Mouse (Mus musculus): ENCODE measurements around the gene Zup1.
A peak's percentile ranks its signal among the peaks of the same experiment; 100 is the strongest.
"Not testable (repeated sequence)": the region's sequence is repeated elsewhere in the genome, so short reads cannot be mapped to it uniquely, and the experiment has no call there.

Zup1 gene

DNA sequence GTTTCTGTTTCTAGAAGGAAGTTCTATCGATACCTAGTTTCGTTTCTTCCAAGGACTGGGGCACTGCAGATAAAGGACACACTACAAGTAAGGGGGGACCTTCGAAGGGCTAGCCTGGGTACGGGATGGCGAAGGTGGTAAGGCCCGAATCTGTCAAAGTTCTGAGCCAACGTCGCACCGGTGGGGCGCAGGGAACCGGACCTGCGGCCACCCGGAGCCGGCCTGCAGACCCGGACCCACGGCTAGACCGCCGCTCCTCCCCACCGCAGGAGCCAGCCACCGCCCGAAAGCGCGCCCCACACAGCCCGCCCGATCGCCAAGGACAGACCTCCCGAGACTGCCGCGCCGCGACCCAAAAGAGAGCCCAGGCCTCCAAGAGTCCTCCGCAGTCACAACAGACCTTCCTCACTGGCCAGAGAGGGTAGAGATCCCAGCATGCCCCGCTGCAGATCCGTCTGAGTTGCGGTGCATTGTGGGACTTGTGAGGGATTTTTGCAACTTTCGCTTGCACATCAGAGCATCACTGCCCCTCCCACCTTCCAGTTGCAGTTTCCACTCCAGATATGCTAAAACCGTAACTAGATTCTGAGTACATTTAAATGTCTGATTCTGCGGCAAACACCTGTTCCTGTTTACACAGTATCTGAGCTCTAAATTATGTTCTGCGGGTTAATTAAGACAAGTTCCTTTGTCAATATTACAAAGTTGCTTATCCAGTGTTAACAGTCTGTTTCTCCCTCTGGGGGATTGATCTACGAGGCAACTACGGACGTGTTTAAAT is at the start of gene Zup1:
Gene Zup1 (minus strand): TSS at position 467 of the 781 bp plus-strand sequence.
- DNase-seq (ENCODE audit: low spot score in 2 of 2) = peak; percentile 77

DNA sequence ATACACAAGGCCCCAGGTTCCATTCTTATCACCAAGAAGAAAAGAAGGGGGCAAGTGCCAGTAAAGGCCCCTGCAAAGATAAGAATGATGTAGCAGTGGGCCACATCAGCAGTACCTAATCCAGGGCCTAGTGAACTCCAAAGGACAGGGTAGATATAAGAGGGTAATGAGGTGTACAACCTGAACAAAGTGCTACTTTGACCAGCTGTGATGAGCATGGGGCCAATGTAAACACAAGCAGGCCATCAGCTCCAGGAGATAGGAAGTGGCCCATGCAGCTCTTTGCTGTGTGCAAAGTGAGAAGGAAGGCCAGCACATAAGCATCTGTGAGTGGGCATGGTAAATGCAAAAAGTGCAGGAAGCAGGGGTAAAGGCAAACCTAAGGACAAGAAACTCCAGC is 47.3 kb upstream of the Zup1 start:
- no peak for DNase-seq (ENCODE audit: low spot score in 2 of 2)

DNA sequence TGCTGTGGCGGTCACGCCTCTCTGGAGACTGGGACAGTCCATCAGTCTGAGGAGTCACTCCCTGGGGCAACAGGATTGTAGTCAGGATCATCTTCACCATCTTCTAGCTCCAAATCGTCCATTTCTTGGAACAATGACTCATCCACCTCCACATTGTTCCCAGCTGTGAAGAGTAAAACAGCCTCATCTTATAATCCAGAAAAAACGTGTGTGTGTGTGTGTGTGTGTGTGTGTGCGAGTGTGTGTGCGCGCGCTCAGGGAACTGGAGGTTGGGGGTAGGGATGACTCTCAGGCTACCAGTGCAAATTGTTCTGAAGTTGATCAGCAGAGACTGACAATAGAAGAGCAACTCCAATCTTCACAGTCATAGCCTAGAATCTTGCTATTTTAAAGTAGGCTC is 45.6 kb upstream of the Zup1 start:
- DNase-seq (ENCODE audit: low spot score in 2 of 2) = not testable (repeated sequence)

DNA sequence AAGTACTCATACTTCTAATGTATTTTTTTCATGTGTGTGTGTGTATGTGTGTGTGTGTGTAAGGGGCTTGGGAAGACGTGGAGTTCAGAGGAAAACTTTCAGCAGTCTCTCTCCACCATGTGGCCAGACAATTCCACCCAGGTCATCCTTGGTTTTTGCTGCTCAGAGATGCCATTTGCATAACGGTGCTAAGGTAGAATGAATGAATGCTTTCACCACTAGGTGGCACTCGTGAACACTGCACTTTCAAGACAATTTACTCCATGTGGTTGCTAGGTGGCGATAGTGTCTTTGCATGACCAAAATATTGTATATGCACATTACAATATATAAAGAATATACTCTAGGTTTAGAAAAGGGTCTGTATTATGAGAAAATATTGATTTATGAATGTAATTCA is 35.7 kb upstream of the Zup1 start:
- peak; percentile 55 to 57 for DNase-seq (ENCODE audit: low spot score in 2 of 2)

DNA sequence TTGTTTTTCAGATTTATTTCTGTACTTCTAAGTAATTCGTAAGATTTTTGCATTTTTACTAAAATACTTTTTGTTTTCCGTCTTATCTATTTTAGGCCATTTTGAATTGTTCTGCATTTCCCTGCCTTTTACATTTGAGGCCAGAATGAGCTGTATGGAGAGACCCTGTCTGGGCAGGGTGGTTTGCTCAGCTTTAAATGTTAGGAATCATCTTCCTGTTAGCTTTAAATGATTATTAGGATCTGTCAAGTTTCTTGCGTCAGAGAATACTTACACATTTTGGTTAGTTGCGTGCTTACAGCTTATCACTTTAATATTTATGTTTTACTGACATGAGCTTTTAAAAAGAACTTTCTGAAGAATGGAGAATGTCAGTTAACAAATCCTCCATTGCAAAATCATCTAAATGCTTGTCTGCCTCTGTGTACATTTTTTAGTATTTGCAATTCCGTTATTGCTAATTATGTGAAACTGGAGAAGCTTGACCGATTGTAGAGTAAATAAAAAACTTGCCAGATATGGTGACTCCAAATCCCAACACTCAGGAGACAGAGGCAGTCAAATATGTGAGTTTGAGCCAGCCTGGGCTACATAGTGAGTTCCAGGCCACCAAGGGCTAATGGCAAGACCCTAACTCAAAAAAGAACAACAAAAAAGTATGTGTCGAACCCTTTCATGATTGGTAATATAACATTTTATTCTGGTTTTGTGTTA is 23.9 kb upstream of the Zup1 start:
- DNase-seq (ENCODE audit: low spot score in 2 of 2) = no peak

DNA sequence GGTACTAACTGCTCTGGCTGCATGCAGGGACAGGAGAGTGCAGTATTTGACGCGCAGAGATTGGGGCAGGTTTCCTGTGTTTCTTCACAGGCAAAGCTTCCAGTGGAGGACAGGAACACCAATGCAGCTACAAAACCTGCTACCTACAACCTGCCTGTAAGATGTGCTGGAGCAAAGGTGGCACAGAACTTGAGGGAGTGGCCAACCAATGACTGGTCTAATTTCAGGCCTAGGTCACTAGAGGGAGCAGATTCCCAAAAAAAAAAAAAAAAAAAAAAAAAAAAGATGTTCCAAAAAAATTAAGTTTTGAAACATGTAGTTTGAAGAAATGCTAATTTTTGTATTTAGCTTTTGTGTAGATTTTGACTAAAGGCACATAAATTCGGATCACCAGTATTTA is 1.4 kb upstream of the Zup1 start:
- DNase-seq (ENCODE audit: low spot score in 2 of 2) = no peak

DNA sequence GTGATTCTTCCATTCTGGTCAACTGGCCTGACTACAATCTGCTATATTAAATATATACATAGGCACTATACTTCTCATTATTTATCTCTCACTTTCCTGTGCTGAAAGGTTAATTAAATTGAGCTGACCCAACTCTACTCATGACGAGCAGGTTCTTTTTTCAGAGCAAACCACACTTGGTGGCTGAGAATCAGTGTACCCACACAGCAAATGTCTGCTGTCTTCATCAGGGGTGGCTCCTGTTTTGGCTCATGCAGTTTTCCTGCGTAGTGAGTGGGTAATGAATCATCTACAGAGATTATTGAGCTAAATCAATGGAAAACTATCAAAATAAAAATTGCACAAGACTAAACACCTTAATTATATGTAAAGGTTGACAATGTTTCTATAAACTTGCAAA is 4.7 kb downstream of the Zup1 start:
- DNase-seq (ENCODE audit: low spot score in 2 of 2) = no peak

DNA sequence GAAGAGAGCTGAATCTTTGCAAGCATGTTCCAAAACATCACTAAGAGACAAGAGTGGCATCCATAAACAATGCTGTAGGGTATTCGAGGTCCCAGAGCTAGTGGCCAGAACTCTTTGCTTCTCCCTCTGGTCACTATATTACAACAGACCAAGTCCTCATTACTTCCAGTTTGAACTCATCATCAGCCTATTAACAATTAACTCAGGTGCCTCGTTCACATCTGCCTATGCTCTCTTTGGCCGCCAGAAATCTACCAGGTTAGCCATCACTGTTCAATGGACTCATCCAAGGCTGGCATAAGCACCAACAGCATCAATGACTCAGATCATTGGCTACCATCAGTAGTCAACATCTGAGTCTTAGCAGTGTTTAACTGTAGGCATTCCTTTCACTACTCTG is 5.7 kb downstream of the Zup1 start:
- no peak for DNase-seq (ENCODE audit: low spot score in 2 of 2)

DNA sequence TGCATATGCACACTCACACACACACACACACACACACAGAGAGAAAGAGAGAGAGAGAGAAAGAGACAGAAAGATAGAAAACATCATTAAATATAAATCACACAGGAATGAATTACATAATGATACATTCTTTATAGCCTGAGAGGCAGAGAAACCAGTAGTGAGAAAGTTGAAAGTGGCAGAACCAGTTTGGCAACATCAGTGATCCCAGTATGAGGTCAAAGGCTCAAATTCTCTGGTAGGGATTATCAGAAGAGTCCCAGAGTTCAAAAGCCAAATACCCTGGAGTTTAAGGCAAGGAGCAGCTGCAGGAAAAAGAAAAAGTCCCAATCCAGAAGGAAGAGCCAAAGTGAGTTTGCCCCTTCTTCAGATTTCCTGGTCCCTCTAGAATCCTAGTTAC is 10.4 kb downstream of the Zup1 start:
- DNase-seq (ENCODE audit: low spot score in 2 of 2) = no peak

DNA sequence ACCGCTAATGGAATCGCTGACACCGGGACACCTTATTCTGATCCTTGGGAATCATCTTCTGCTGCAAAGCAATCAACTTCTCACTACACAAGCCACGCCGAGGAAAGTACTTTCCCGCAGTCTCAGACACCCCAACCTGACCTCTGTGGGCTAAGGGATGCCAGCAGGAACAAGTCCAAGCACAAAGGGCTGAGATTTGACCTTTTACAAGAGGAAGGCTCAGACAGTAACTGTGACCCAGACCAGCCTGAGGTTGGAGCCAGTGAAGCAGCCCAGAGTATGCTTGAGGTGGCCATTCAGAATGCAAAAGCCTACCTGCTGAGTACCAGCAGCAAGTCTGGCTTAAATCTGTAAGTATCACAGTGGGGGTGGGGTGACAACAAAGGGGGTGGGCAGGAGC is 45.6 kb downstream of the Zup1 start:
- DNase-seq (ENCODE audit: low spot score in 2 of 2) = no peak

DNA sequence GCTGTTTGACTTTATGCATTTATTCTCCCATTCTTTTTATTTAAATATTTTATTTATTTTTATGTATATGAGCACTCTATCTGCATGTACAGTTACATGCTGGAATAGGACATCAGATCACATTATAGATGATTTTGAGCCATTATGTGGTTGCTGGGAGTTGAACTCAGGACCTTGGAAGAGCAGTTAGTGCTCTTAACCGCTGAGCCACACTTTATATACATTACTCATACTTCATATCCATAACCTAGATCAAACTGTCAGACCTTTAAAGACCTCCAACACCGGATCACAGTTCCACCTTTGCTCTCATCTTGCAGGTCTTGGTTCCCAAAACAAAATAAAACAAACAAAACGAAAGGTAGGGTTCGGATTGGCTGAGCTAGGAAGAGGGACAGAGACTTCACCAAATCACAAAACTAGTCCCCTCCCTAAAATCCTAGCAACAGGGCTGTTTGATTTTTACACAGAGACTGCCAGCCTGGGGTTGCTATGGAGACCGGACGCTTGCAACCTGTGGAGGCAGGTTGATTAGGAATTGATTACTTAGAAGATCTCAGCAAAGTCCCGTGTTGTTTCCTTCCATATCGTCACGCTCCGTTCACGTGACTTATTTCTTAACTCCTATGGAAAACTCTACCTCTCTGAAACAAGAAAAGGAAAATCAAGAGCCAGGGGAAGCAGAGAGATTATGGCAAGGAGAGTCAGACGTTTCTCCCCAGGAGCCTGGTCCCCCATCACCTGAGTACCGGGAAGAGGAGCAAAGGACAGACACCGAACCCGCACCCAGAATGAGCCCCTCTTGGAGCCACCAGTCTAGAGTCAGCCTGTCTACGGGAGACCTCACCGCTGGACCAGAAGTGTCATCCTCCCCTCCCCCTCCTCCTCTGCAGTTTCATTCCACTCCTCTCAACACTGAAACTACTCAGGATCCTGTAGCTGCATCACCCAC is 46.3 kb downstream of the Zup1 start, which contains the start of gene Rsph4a:
Gene Rsph4a (plus strand): TSS at position 582 of the 952 bp plus-strand sequence.
- DNase-seq (ENCODE audit: low spot score in 2 of 2) = peak; percentile 51 to 54

DNA sequence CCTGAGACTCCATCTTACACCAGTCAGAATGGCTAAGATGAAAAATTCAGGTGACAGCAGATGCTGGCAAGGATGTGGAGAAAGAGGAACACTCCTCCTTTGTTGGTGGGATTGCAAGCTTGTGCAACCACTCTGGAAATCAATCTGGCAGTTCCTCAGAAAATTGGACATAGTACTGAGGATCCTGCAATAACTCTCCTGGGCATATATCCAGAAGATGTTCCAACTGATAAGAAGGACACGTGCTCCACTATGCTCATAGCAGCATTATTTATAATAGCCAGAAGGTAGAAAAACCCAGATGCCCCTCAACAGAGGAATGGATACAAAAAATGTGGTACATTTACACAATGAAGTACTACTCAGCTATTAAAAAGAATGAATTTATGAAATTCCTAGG is 49.5 kb downstream of the Zup1 start:
- not testable (repeated sequence) for DNase-seq (ENCODE audit: low spot score in 2 of 2)

DNA sequence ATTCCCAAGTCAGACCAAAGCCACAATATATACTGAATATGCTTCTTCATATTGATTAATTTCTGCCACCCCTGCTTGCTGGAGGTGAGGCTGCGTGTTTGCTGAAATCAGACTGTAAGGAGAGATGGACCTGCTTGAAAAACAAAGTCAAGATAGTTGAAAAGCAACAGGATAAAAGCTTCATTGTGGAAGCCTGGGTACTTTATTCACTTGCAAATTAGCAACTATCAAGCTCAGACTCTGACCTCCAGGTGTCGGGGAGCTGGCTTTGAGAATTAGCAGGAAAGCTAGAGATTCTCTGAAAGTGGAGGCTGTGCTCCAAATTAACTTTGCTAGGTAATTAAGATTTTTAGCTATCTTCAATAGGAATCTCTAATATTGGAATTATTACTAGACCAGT is 68.7 kb downstream of the Zup1 start:
- not testable (repeated sequence) for DNase-seq (ENCODE audit: low spot score in 2 of 2)

DNA sequence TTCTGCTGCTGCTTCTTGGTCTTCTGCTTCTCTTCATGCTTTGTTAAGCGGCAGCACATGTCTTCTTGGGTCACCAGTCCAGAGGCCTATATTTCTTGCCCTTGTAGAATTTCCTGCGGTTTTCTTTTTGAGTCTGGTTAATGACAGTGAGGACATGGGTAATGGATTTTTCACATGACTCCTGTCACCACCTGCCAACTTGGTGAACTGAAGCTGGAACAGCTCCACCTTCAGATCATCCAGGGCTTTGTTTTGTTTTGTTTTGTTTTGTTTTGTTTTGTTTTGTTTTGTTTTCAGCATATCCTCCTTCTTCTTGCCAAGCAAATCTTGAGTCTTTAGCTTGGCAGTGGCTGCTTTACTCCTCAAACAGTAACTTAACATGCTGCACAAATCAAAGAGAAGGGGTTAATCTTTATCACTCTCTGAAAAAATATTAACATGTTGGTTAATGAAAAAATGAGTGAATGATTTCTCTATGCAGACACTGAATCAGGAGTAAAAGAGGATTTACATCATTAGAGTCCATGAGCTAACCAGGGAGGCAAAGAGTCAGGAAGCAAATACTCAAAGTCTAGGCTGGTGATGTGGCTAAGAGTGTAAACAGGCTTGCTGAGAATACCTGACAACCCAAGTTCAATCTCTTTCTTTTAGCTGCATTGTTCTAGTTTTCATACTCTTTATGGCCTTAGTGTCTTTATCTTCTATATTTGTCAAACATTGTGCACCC is 78.2 kb downstream of the Zup1 start:
- DNase-seq (ENCODE audit: low spot score in 2 of 2) = no peak

DNA sequence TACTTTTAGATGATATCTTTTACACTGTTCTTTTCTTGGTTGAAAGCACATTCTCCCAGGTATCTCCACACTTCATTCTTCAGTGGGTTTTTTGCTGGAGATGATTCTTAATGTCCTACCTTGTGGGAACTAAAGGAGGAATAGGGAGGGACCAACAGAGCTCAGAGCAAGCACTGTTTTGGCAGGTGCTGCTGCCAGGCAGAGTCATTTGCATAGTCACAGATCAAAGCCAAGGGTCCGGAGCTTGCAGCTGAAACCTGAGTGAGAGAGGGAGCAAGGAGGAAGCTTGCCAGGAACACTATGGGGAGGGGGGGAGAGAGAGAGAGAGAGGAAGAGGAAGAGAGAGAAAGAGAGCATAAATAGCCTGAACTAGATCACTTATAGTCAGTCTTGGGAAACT is 80.6 kb downstream of the Zup1 start:
- DNase-seq (ENCODE audit: low spot score in 2 of 2) = no peak
